Mouse (Mus musculus) E14TG2a.4 (cell line): ENCODE data around the gene Slc9a3r1.

Experiments used
- CTCF ChIP-seq: conservative IDR thresholded peaks from 2 replicates; pipeline ENCODE4 v1.5.1; 2014; ENCODE audit warnings: low read length
- NANOG ChIP-seq: IDR thresholded peaks from 2 replicates; pipeline ENCODE4 v1.6.1; 2014; ENCODE audit warnings: borderline replicate concordance, low read length, mixed read lengths
- POU5F1 ChIP-seq: IDR thresholded peaks from 2 replicates; pipeline ENCODE4 v1.6.1; 2014; ENCODE audit warnings: low read length, borderline replicate concordance

DNA sequence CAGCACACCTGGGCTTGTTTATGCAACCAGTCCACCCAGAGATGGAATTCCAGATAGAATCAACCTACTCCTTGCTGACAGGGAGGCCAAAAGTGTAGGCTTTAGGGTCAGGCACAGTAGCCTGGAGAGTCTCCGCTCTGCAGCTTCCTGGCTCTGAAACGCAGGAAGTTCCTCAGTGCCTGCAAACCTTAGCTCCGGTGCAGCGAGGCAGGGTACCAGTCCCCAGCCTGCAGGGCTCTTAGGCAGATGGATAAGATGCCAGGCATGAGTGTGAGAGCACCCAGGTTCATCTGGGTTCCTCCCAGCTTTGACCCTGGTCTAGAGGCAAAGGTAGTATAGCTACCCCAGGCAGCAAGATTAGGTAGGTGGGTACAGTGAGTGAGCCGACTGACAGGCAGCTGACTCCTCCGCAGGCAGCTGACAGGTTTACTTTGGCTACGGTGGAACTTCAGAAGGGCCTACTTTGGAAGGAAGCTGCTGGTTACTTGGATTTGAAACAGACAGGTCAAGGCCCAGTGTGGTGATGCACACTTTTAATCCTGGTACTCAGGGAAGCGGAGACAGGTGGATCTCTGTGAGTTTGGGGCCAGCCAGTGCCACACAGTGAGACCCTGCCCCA, 4.6 kb downstream of the Slc9a3r1 start:
- TF ChIP-seq CTCF, result no peak
- TF ChIP-seq NANOG, result no peak
- TF ChIP-seq POU5F1, result no peak
